Mouse (Mus musculus) limb, embryonic 14.5 days (tissue): ENCODE measurements around the gene Tdrd3. TPM values are rescaled to one million over a fixed set of nuclear protein-coding genes. Genes with fewer than 3 reads are reported as not detected.

Experiments used
- ATAC-seq: fragments of 200-750 bp; cut with Nextera tagmentation; 2 replicates; pipeline ENCODE4 v1.8.0; 2017; ENCODE audit warnings: low read depth, moderate number of reproducible peaks, moderate TSS enrichment; ENCODE audit not compliant: low FRiP score
- DNase-seq: peaks from one replicate; pipeline ENCODE4 v3.0.0-alpha.2; 2015; ENCODE audit warnings: low spot score
- H3K27ac ChIP-seq: fragments of 300-500 bp; sonication (generic); replicated peaks from 2 replicates; pipeline ENCODE4 v1.5.1; 2014; ENCODE audit warnings: low read depth, mild to moderate bottlenecking, low read length, moderate library complexity, mixed read lengths
- H3K27me3 ChIP-seq: fragments of 300-500 bp; sonication (generic); 2 replicates; pipeline ENCODE4 v1.6.1; 2014; ENCODE audit warnings: low read length, mixed read lengths; ENCODE audit not compliant: control insufficient read depth, insufficient read depth
- H3K36me3 ChIP-seq: fragments of 300-500 bp; sonication (generic); 2 replicates; pipeline ENCODE4 v1.6.1; 2014; ENCODE audit warnings: mild to moderate bottlenecking, low read length, moderate library complexity, mixed read lengths; ENCODE audit not compliant: control insufficient read depth, insufficient read depth
- H3K4me1 ChIP-seq: fragments of 300-500 bp; sonication (generic); 2 replicates; pipeline ENCODE4 v1.6.1; 2014; ENCODE audit warnings: antibody characterized with exemption, low read length, mixed read lengths; ENCODE audit not compliant: control insufficient read depth, insufficient read depth
- H3K4me2 ChIP-seq: fragments of 300-500 bp; sonication (generic); replicated peaks from 2 replicates; pipeline ENCODE4 v1.6.1; 2014; ENCODE audit warnings: low read depth, mild to moderate bottlenecking, low read length, moderate library complexity; ENCODE audit not compliant: severe bottlenecking
- H3K4me3 ChIP-seq: fragments of 300-500 bp; sonication (generic); replicated peaks from 2 replicates; pipeline ENCODE4 v1.5.1; 2014; ENCODE audit warnings: low read length
- H3K9ac ChIP-seq: fragments of 300-500 bp; sonication (generic); 2 replicates; pipeline ENCODE4 v1.6.1; 2014; ENCODE audit warnings: mild to moderate bottlenecking, low read depth, low read length, moderate library complexity; ENCODE audit not compliant: severe bottlenecking
- H3K9me3 ChIP-seq: fragments of 300-500 bp; sonication (generic); 2 replicates; pipeline ENCODE4 v1.6.1; 2016; ENCODE audit warnings: low read length; ENCODE audit not compliant: control insufficient read depth
- POLR2A ChIP-seq: fragments of 200-500 bp; IDR thresholded peaks from 2 replicates; pipeline ENCODE4 v1.8.0; 2012; ENCODE audit warnings: inconsistent platforms, mild to moderate bottlenecking, moderate library complexity, borderline replicate concordance; ENCODE audit not compliant: insufficient read depth, insufficient read length; ENCODE audit errors: extremely low read depth
- WGBS: fragments of 180-500 bp; shearing (Covaris S2); extraction: QIAGEN DNeasy Blood & Tissue Kit; methylation state at CpG from one replicate; pipeline ENCODE4 v1.1.7; 2014; 5-methylcytosine and 5-hydroxymethylcytosine counted together
- polyA plus RNA-seq, 2 experiments: library from polyadenylated mRNA; depleted of rRNA in 1 of 2; stranded (reverse) in 1 of 2; unstranded in 1 of 2; fragments of >200 nt; fragmentation: Nextera tagmentation in 1 of 2; extraction: Ambion mirVana in 1 of 2; gene quantifications; 2 replicates each; pipeline versions ENCODE4 v1.2.1 to v1.2.3; 2012 to 2014

Gene Tdrd3
- polyA plus RNA-seq, 2 experiments, result 37.3 to 39.1 TPM

DNA sequence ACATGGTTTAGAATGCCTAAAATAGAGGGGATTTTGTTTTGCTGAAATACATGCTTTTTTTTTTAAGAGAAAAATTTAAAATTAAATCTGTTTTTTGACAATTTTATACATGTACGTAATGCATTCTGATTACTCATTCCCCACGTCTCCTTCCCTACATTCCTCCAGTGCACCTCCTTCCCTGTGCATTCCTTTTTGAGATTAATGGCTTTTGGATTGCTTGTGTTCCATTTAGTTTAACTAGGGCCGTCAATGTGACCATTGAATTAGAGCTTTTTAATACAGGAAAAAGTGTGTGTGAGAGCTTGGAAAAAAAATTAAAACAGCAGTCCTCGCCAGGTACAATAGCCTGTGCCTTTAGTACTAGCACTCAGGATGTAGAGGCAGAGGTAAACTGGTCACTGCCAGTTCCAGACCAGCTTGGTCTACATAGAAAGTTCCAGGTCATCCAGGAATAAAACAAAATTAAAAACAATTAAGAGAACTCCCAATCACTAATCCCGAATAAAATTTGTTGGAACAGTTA is 17.0 kb downstream of the Tdrd3 start:
- WGBS, result 55% methylated on average over 5 of the region's 5 CpGs
- no peaks in the 10 kb centered on the region for H3K27me3 ChIP-seq
- H3K4me2 ChIP-seq, result no peak overlapping the region
- H3K9me3 ChIP-seq, result no peaks in the 10 kb centered on the region
- no peak for TF ChIP-seq POLR2A
- H3K36me3 ChIP-seq, result peaks cover 7% of the 10 kb centered on the region; the same call in 1 of the 2 replicates
- H3K9ac ChIP-seq, result no peak overlapping the region
- no peaks in the 10 kb centered on the region for H3K4me1 ChIP-seq
- ATAC-seq, result no peak
- DNase-seq, result no peak
- H3K4me3 ChIP-seq, result no peak overlapping the region
- H3K27ac ChIP-seq, result no peak overlapping the region

DNA sequence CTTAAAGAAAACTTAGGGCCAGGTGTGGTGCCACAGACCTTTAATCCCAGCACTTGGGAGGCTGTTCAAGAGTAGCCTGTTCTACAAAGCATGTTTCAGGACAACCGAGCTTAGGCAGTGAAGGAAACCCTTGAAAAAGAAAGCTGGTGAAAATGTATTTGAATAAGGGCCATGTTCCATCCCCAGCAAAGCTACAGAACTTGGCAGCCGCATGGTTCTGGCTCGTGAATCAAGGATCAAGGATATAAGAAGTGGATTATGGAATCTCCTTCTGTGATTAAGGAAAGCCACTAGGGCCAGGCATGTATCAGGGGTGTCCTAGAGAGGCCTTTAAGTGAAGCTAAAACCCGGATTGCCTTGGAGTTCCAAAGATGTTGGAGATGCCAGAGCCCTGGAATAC is 18.9 kb downstream of the Tdrd3 start:
- WGBS, result 86% methylated on average over 4 of the region's 4 CpGs
- Histone ChIP-seq H3K27ac (no peak overlapping the region), H3K4me3 (no peak overlapping the region), H3K27me3 (no peaks in the 10 kb centered on the region), H3K9me3 (no peaks in the 10 kb centered on the region), H3K9ac (no peak overlapping the region), H3K4me2 (no peak overlapping the region), H3K36me3 (peaks cover 7% of the 10 kb centered on the region; the same call in 1 of the 2 replicates), H3K4me1 (no peaks in the 10 kb centered on the region)
- TF ChIP-seq POLR2A, result no peak
- ATAC-seq (no peak), DNase-seq (no peak)

DNA sequence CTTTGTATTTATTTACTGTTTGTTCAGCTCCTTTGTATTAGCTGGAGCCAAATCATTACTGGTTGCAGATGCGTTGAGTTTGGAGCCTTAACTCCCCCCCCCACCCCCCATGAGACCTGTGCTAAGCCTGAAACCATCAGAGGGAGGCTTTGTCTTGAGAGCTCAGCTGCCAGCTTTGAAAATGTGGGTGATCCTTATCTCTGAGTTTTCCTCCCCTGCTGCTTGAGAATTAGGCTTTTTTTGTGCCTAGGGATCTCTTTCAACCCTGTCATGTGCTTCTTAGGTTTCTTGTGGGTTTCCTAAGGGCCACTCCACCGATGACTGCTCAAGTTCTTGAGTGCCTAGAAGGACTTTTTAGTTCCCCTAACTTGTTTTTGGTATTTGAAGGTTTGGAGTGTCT is 23.3 kb downstream of the Tdrd3 start:
- Histone ChIP-seq H3K4me1 (no peaks in the 10 kb centered on the region), H3K9ac (no peak overlapping the region), H3K9me3 (no peaks in the 10 kb centered on the region), H3K4me2 (no peak overlapping the region), H3K36me3 (0 out of 2 replicates have a peak, but pooled peaks cover 7% of the 10 kb centered on the region), H3K4me3 (no peak overlapping the region), H3K27ac (no peak overlapping the region), H3K27me3 (no peaks in the 10 kb centered on the region)
- WGBS, result 21% methylated on average over 2 of the region's 2 CpGs
- ATAC-seq, result no peak
- DNase-seq, result no peak
- no peak for TF ChIP-seq POLR2A

DNA sequence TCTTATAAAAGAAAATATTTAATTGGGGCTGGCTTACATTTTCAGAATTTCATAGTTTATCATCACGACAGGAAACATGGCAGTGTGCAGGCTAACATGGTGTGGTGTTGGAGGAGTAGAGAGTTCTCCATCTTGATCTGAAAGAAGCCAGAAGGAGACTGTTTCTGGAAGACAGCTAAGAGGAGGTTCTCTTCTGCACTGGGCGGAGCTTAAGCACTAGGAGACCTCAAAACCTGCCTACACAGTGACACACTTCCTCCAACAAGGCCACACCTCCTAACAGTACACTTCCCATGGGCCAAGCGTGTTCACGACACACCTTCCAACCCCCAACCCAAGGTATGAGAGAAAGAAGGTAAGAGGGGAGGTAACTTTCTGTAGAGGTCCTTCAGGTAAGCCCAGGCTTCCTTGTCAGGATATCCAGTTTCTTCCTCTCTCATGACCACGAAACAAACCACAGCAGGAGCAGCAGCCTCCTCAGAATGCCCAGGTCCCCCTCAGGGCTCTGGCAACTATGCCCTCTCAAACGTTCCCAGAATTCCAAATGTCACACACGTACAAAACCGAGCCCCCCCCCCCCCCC is 30.0 kb downstream of the Tdrd3 start:
- no peak for ATAC-seq
- no peak overlapping the region for H3K9ac ChIP-seq
- no peak for DNase-seq
- 84% methylated on average over 7 of the region's 8 CpGs for WGBS
- TF ChIP-seq POLR2A, result no peak
- H3K9me3 ChIP-seq, result no peaks in the 10 kb centered on the region
- H3K4me3 ChIP-seq, result no peak overlapping the region
- no peaks in the 10 kb centered on the region for H3K4me1 ChIP-seq
- peaks cover 3% of the 10 kb centered on the region; the same call in 1 of the 2 replicates for H3K36me3 ChIP-seq
- H3K27me3 ChIP-seq, result no peaks in the 10 kb centered on the region
- H3K4me2 ChIP-seq, result no peak overlapping the region
- no peak overlapping the region for H3K27ac ChIP-seq

DNA sequence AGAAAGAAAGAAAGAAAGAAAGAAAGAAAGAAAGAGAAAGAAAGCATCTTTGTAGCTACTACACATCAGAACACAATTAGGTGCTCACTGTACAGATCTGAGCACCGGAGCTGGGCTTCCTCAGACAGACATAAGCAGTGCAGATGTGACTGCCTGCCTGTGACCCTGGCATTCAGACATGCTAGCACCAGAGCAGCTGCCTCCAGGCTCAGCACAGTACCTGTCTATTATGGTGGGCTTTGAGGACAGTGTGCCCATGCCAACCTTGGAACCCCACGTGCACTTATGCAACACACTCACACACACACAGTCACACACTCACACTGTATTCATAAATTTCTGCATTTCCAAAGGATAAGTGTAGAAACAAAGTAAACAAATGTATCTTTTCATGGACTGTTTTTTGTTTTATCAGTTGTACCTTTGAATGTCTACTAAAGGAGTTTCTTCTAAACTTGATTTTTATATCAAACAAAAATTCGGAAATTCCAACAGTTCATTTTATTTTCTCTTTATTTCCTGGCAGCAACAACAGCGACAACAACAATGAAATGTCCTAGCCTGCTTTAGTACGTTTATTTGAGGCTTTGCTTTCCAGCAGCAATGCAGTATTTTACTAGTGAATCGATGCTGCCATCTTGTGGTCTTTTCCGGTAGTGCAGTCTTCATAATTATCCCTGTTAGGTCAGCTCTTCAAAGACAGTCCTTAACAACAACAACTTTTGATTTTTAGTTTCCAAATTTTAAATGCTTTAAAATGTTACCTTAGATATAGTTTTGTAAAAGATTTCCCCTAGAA is 35.4 kb downstream of the Tdrd3 start:
- Histone ChIP-seq H3K4me3 (no peak overlapping the region), H3K4me2 (no peak overlapping the region), H3K36me3 (peaks cover 3% of the 10 kb centered on the region), H3K9me3 (no peaks in the 10 kb centered on the region), H3K4me1 (no peaks in the 10 kb centered on the region), H3K27me3 (no peaks in the 10 kb centered on the region), H3K27ac (no peak overlapping the region), H3K9ac (no peak overlapping the region)
- TF ChIP-seq POLR2A, result no peak
- DNase-seq (peak; percentile 93), ATAC-seq (peak; percentile 57; the same call in 1 of the 2 replicates)
- WGBS, result 8% methylated on average over 7 of the region's 7 CpGs
